Mouse (Mus musculus): Measurements from ENCODE around the gene Hcls1. TPM values are rescaled to one million over a fixed set of nuclear protein-coding genes. Genes with fewer than 3 reads are reported as not detected.

Gene Hcls1
- polyA plus RNA-seq, 1 experiment from 2014 or later: 13.8 TPM

DNA sequence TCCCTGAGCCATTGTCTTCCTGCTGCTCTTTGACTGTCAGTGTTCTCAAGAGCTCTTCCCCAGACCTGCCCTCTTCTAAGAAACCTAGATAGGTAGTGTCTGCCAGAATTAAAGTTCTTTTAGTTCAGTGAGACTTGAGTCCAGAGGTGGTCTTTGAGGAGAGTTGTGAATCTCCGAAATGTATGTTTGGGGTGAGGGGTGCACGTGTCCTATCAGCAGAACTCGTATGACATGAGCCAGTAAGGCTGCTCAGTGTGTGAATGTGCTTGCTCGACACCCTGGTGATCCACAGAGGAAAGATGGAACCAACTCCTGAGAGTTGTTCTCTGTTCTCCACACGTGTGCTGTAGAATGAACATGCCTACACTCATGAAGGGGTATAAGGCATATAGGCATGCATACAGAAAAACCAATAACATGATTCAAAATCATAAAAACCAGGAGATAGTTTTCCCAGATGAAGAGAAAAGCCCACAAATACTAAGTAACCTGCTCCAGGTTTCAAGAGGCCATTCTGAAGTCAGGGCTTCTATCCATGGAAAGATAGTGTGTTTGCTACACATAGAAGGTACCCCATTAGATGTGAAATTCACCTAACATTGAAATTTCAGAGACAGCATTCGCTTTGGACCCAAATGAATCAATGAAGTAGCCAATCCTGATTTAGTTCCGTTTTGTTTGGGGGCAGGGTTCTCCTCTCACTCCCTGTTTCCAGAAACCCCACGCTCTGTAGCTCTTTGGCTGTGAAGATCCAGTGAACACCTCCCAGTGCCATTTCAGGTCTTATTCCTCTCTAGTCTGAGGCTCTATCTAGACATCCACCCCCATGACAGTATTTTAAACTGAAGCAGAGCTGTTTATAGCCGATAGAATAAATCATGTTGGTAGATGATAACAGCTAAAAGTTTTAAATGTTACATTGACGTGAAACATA is 8.0 kb upstream of the Hcls1 start:
- Histone ChIP-seq H3K4me1 (ENCODE audit: control insufficient read depth, low read depth, low read length) (no peaks in the 10 kb centered on the region), H3K9me3 (replicated peaks; ENCODE audit: control insufficient read depth, low read length) (no peaks in the 10 kb centered on the region), H3K4me2 (ENCODE audit: low read depth, low read length) (no peak overlapping the region), H3K27me3 (ENCODE audit: control insufficient read depth, insufficient read depth, low read depth, low read length) (no peaks in the 10 kb centered on the region), H3K36me3 (ENCODE audit: control insufficient read depth, insufficient read depth) (peaks cover 10% of the 10 kb centered on the region; the same call in 1 of the 2 replicates), H3K9ac (ENCODE audit: low read depth, low read length) (no peak overlapping the region), H3K27ac (ENCODE audit: low read length) (no peak overlapping the region), H3K4me3 (ENCODE audit: low read depth, low read length) (no peak overlapping the region)
- ATAC-seq (ENCODE audit: low read depth): no peak
- WGBS (ENCODE audit: insufficient replicate concordance): 78% methylated on average over 10 of the region's 10 CpGs

DNA sequence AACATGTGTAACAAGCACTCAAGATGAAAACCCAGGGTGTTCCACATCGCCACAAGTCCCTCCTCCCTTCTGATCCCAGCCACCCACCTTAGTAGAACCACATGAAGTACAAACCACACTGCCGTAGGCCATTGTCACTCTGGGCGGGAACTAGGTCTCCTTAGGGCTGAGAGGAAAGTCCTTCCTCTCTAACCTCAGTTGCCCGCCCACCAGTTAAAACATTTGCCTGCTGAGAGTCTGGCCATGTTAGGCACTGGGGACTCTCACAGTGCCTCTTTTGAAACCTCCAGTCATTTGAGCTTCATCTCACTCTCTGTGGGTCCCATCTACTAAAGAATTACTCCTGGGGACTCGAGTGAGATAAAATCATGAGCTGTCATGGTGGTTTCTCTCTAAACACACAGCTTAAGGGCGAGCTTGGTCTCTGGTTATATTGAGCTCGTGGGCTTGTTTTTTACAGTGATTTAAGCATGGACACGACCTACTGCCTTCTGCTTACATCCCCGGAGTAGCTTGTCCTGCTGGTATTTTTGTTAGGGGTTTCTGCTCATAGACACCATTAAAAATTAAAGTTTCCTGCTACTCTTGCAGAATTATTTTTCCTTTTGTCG is 7.2 kb upstream of the Hcls1 start:
- H3K9ac ChIP-seq (ENCODE audit: low read depth, low read length): no peak overlapping the region
- H3K4me1 ChIP-seq (ENCODE audit: control insufficient read depth, low read depth, low read length): no peaks in the 10 kb centered on the region
- peaks cover 13% of the 10 kb centered on the region; the same call in 1 of the 2 replicates for H3K36me3 ChIP-seq (ENCODE audit: control insufficient read depth, insufficient read depth)
- WGBS (ENCODE audit: insufficient replicate concordance): 59% methylated on average over 10 of the region's 10 CpGs
- ATAC-seq (ENCODE audit: low read depth): no peak
- H3K9me3 ChIP-seq (replicated peaks; ENCODE audit: control insufficient read depth, low read length): no peaks in the 10 kb centered on the region
- H3K4me3 ChIP-seq (ENCODE audit: low read depth, low read length): no peak overlapping the region
- H3K27me3 ChIP-seq (ENCODE audit: control insufficient read depth, insufficient read depth, low read depth, low read length): no peaks in the 10 kb centered on the region
- H3K4me2 ChIP-seq (ENCODE audit: low read depth, low read length): no peak overlapping the region
- no peak overlapping the region for H3K27ac ChIP-seq (ENCODE audit: low read length)

DNA sequence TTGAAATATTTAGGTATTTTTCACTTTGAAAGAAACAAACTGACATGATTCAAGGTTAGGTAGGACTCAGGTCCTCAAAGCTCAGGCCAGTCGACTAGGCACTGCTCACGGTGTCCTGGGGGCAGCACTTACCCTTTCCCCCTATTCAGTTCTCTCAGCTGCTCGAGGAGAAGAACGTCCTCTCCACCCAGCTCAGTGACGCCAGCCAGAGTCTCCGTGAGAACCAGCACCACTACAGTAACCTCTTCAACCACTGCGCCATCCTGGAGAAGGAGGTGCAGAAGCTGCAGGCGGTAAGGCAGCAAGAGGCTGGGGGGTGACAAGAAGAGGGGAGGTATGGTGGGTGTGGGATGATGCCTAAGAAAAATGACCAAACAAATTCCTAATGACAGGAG is 6.7 kb upstream of the Hcls1 start:
- 84% methylated on average over 8 of the region's 8 CpGs for WGBS (ENCODE audit: insufficient replicate concordance)
- Histone ChIP-seq H3K4me3 (ENCODE audit: low read depth, low read length) (no peak overlapping the region), H3K27me3 (ENCODE audit: control insufficient read depth, insufficient read depth, low read depth, low read length) (no peaks in the 10 kb centered on the region), H3K9me3 (replicated peaks; ENCODE audit: control insufficient read depth, low read length) (no peaks in the 10 kb centered on the region), H3K27ac (ENCODE audit: low read length) (no peak overlapping the region), H3K9ac (ENCODE audit: low read depth, low read length) (no peak overlapping the region), H3K4me1 (ENCODE audit: control insufficient read depth, low read depth, low read length) (no peaks in the 10 kb centered on the region), H3K4me2 (ENCODE audit: low read depth, low read length) (no peak overlapping the region), H3K36me3 (ENCODE audit: control insufficient read depth, insufficient read depth) (peaks cover 13% of the 10 kb centered on the region; the same call in 1 of the 2 replicates)
- no peak for ATAC-seq (ENCODE audit: low read depth)

DNA sequence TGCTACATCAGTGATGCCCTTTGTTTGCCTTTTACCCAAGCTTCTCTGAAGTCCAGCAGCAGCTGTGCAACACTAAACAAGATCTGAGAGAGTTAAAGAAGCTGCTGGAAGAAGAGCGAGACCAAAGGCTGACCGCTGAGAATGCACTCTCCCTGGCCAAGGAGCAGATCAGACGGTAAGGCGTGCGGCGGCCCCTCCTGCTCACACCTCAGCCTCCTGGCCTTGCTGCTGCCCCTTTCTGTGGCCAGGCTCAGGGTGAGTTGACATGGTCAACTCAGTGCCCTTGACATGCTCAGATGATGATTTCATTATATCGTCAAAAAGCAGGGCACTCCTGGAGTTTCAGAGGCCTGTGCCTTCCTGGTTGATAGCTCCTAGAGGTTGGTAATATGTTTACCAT is 5.6 kb upstream of the Hcls1 start:
- H3K4me3 ChIP-seq (ENCODE audit: low read depth, low read length): no peak overlapping the region
- H3K27ac ChIP-seq (ENCODE audit: low read length): no peak overlapping the region
- no peaks in the 10 kb centered on the region for H3K27me3 ChIP-seq (ENCODE audit: control insufficient read depth, insufficient read depth, low read depth, low read length)
- WGBS (ENCODE audit: insufficient replicate concordance): 94% methylated on average over 7 of the region's 7 CpGs
- no peak overlapping the region for H3K9ac ChIP-seq (ENCODE audit: low read depth, low read length)
- peaks cover 4% of the 10 kb centered on the region for H3K4me1 ChIP-seq (ENCODE audit: control insufficient read depth, low read depth, low read length)
- no peak overlapping the region for H3K4me2 ChIP-seq (ENCODE audit: low read depth, low read length)
- ATAC-seq (ENCODE audit: low read depth): no peak
- peaks cover 13% of the 10 kb centered on the region; the same call in 1 of the 2 replicates for H3K36me3 ChIP-seq (ENCODE audit: control insufficient read depth, insufficient read depth)
- no peaks in the 10 kb centered on the region for H3K9me3 ChIP-seq (replicated peaks; ENCODE audit: control insufficient read depth, low read length)

DNA sequence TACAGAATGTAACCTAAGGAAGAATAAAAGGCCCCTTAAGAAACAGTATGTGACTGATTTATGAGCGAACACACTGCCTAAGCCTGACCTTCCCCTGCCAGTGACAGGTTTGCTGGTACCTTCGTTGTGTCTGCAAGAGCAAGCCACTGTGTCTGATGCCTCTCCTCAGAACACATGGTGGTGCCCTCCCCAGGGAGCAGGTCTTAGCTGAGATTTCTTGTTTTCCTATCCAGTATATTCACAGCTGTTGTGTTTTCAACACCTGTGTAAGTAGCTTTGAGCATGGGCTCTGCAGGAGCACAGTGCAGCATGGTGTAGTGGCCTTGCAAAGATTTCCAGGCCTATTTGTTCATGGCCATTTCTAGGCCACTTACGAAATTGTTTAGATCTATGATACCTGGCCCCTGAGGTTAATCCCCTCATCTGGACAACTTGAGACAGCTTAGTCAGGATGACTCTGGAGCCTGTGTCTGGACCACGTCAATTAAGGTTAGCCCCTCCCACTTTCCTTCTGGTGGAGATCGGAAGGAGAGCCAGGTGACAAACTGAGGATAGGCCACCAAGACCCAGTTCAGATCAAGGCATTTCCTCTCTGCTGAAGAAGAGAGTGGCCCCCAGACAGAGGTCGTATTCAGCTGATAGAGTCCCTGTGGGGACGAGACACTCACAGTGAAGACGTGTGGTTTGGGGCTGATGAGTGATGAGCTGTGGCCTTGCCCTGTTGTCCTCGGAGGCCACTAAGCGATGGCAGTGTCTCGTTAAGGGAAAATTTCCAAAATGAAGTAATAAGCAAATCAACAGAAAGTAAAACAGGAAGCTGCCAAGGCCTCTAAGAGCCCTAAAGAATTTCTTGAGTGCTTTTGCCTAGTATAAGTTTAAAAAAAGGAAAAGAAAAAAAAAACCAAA is 4.3 kb upstream of the Hcls1 start:
- no peaks in the 10 kb centered on the region for H3K27me3 ChIP-seq (ENCODE audit: control insufficient read depth, insufficient read depth, low read depth, low read length)
- H3K4me1 ChIP-seq (ENCODE audit: control insufficient read depth, low read depth, low read length): peaks cover 5% of the 10 kb centered on the region
- WGBS (ENCODE audit: insufficient replicate concordance): 65% methylated on average over 11 of the region's 11 CpGs
- H3K9ac ChIP-seq (ENCODE audit: low read depth, low read length): no peak overlapping the region
- ATAC-seq (ENCODE audit: low read depth): no peak
- no peak overlapping the region for H3K4me3 ChIP-seq (ENCODE audit: low read depth, low read length)
- no peak overlapping the region for H3K27ac ChIP-seq (ENCODE audit: low read length)
- no peak overlapping the region for H3K4me2 ChIP-seq (ENCODE audit: low read depth, low read length)
- peaks cover 13% of the 10 kb centered on the region; the same call in 1 of the 2 replicates for H3K36me3 ChIP-seq (ENCODE audit: control insufficient read depth, insufficient read depth)
- no peaks in the 10 kb centered on the region for H3K9me3 ChIP-seq (replicated peaks; ENCODE audit: control insufficient read depth, low read length)

DNA sequence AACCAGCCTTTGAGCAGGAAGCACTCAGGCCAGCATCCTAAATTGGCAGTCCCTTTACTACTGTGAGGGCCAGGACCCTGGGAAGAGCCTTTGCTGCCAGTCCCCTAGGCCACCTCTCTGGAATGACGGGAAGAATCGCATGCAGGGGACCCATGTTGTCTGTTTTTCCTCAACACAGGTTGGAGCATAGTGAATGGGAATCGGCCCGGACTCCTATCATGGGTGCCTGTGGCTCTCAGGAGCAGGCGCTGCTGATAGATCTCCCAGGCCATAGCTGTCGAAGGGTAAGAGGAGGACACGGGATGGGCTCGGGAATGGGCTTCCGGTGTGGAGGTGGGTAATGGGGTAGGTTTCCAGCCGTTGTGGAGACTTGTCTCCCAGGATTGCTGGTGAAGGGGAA is 3.4 kb upstream of the Hcls1 start:
- H3K4me1 ChIP-seq (ENCODE audit: control insufficient read depth, low read depth, low read length): peaks cover 5% of the 10 kb centered on the region
- no peak overlapping the region for H3K4me3 ChIP-seq (ENCODE audit: low read depth, low read length)
- no peak overlapping the region for H3K27ac ChIP-seq (ENCODE audit: low read length)
- H3K4me2 ChIP-seq (ENCODE audit: low read depth, low read length): no peak overlapping the region
- 88% methylated on average over 10 of the region's 10 CpGs for WGBS (ENCODE audit: insufficient replicate concordance)
- H3K9ac ChIP-seq (ENCODE audit: low read depth, low read length): no peak overlapping the region
- no peaks in the 10 kb centered on the region for H3K27me3 ChIP-seq (ENCODE audit: control insufficient read depth, insufficient read depth, low read depth, low read length)
- no peak for ATAC-seq (ENCODE audit: low read depth)
- peaks cover 11% of the 10 kb centered on the region; the same call in 1 of the 2 replicates for H3K36me3 ChIP-seq (ENCODE audit: control insufficient read depth, insufficient read depth)
- no peaks in the 10 kb centered on the region for H3K9me3 ChIP-seq (replicated peaks; ENCODE audit: control insufficient read depth, low read length)

DNA sequence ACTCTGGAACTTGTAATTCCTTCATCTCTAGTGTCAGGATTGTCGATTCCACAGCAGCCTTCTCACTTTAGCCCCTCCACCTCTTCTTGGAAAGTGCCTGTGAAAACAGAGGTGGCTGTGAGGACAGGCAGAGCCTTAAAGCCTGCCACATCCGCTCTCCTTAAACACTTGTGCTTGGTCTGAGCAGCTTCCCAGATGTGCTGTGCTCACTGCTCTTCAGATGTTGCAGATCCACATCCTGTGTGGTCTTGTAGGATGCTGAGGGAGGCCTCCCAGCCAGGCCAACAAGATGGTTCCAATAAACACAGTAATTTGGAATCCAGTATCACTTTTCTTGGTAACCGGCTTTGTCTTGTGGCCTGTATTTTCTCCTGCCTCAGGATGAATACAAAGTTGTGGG is 2.8 kb upstream of the Hcls1 start:
- Histone ChIP-seq H3K9ac (ENCODE audit: low read depth, low read length) (no peak overlapping the region), H3K9me3 (replicated peaks; ENCODE audit: control insufficient read depth, low read length) (no peaks in the 10 kb centered on the region), H3K4me2 (ENCODE audit: low read depth, low read length) (no peak overlapping the region), H3K4me3 (ENCODE audit: low read depth, low read length) (no peak overlapping the region), H3K36me3 (ENCODE audit: control insufficient read depth, insufficient read depth) (peaks cover 9% of the 10 kb centered on the region; the same call in 1 of the 2 replicates), H3K27me3 (ENCODE audit: control insufficient read depth, insufficient read depth, low read depth, low read length) (no peaks in the 10 kb centered on the region), H3K4me1 (ENCODE audit: control insufficient read depth, low read depth, low read length) (peaks cover 5% of the 10 kb centered on the region), H3K27ac (ENCODE audit: low read length) (no peak overlapping the region)
- WGBS (ENCODE audit: insufficient replicate concordance): 79% methylated on average over 3 of the region's 3 CpGs
- no peak for ATAC-seq (ENCODE audit: low read depth)

DNA sequence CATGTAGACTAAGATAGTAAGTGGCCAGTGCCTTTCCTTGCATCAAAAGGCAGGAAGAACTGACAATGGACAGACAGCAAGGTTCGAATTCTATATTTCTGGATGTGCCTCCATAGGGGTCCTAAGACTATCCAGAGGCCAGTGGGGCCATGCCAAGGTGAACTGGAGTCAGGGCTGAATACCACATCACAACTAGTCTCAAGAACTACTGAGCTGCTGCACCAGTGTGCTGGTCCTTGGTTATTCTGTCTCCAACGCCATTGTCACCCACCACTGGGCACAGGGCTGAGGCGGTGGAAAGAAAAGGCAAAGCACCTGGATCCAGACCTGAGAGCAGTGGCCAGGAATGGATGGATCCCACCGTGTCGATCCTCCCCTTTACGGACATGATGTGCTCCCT is 2.2 kb upstream of the Hcls1 start:
- Histone ChIP-seq H3K36me3 (ENCODE audit: control insufficient read depth, insufficient read depth) (peaks cover 9% of the 10 kb centered on the region; the same call in 1 of the 2 replicates), H3K4me1 (ENCODE audit: control insufficient read depth, low read depth, low read length) (peaks cover 5% of the 10 kb centered on the region), H3K27ac (ENCODE audit: low read length) (no peak overlapping the region), H3K4me3 (ENCODE audit: low read depth, low read length) (no peak overlapping the region), H3K9me3 (replicated peaks; ENCODE audit: control insufficient read depth, low read length) (no peaks in the 10 kb centered on the region), H3K27me3 (ENCODE audit: control insufficient read depth, insufficient read depth, low read depth, low read length) (no peaks in the 10 kb centered on the region), H3K9ac (ENCODE audit: low read depth, low read length) (no peak overlapping the region), H3K4me2 (ENCODE audit: low read depth, low read length) (no peak overlapping the region)
- ATAC-seq (ENCODE audit: low read depth): no peak
- WGBS (ENCODE audit: insufficient replicate concordance): 80% methylated on average over 6 of the region's 6 CpGs

Measured in liver, embryonic 16.5 days (tissue).